Mouse (Mus musculus) liver, adult (tissue): ENCODE results near the gene Adamts13.

Source experiments
- GATA4 ChIP-seq: IDR thresholded peaks from 2 replicates; pipeline ENCODE4 v1.6.1; 2014; ENCODE audit warnings: mild to moderate bottlenecking, low read length; ENCODE audit not compliant: insufficient replicate concordance

The Adamts13 gene

DNA sequence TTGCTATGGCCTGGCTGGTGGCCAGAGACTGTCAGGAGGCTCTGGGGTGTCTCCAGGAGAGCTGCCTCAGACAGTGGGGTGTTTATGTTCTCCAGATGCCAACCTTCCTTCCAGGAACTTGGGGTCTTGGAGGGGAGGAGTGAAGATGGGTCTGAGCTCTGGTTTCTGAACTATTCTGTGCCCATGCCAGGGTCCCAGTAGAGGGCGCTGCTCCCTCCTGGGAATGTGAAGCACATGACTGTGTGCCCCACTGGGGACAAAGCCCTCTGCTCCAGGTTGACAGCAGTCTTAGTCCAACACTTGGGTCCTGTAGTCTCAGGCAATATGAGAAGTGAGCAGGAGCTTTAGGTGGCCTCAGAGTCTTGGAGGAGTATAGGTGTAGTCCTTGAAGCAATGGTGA, 66.1 kb downstream of the Adamts13 start:
- TF ChIP-seq GATA4, result no peak

DNA sequence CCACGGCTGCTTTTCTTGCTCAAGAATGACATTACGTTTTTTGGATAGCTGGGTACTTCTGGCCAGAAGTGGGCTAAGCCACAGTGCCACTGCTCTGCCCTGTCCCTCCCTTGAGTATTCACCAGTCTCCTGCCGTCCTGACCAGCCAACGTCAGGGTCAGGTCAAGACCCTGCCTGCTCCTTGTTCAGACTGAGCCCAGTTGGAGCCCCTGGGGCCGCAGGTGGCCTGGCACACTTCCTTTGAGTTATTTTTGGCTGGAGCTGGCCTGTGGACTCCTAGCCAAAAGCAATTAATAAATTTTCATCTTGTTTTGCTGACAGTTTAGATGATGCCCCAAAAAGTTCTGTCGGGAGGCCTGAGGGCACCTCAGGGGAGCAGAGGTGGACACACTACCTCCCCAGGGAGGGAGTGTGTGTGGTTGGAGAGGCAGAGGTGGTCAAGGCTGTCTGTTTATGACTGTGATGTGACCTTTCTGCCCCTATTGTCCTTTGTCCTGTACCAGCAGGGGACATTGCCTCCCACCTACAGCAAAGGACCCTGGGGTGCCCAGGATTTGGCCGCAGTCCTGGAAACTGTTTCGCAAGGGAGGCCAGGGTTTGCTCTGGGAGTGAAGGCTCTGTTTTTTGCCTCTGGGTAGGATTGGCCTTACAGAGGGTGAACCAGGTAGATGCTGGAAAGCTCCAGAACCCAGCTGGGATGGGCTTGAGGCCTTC, 69.1 kb downstream of the Adamts13 start:
- TF ChIP-seq GATA4, result no peak

DNA sequence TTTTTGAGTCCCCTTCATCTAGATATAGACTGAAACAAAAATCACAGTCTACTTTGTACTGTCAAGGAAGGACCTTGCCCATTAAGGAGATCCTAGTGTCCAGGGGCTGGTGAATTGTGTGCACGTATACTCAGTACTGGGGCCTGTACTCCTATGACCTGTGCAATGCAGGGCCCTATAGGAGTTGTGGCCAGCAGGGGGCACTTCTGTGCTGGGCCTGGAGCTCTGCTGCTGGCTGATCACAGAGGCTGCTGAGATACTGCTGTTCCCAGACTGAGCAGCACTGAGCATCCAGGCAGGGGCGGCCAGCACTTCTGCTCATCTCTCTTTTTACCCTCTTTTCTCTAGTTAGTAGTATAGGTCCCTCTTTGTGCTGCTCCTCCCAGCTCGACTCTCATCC, 70.2 kb downstream of the Adamts13 start:
- no peak for TF ChIP-seq GATA4

DNA sequence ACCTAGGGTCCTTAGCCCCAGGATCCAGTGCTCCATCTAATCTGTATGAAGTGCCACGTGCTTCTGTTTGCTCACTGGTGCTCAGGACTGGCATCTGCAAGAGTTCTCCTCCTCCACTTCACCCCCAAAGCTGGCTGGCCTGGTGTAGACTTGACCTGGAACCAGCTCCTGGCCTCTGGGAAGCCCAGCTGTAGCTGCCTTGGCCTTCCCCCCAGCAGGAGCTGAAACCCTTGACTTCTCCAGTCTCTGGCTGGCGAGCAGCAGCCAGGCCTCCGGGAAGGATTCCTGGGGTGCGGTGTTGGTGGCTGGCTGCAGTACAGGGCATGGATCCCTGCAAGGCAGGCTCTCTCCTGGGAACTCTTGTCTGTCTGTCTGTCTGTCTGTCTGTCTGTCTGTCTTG, 71.0 kb downstream of the Adamts13 start:
- TF ChIP-seq GATA4, result no peak

DNA sequence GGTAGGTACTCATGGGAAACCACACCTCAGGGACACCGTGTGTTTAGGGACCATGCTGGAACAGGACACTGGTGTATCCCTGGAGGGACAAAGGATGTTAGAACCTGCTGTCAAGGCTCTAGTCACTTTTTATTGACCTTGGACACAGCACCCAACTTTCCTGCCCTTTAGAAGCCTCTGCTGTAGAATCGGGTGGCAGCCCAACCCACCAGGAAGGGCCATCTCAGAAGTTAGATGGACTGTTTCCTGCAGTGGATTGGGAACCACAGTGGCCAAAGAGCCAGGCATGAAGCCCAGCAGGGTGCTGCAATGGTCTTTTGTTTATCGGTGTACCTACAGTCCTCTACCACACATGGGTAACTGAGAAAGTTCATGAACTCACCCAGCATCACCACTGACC, 71.4 kb downstream of the Adamts13 start:
- no peak for TF ChIP-seq GATA4

DNA sequence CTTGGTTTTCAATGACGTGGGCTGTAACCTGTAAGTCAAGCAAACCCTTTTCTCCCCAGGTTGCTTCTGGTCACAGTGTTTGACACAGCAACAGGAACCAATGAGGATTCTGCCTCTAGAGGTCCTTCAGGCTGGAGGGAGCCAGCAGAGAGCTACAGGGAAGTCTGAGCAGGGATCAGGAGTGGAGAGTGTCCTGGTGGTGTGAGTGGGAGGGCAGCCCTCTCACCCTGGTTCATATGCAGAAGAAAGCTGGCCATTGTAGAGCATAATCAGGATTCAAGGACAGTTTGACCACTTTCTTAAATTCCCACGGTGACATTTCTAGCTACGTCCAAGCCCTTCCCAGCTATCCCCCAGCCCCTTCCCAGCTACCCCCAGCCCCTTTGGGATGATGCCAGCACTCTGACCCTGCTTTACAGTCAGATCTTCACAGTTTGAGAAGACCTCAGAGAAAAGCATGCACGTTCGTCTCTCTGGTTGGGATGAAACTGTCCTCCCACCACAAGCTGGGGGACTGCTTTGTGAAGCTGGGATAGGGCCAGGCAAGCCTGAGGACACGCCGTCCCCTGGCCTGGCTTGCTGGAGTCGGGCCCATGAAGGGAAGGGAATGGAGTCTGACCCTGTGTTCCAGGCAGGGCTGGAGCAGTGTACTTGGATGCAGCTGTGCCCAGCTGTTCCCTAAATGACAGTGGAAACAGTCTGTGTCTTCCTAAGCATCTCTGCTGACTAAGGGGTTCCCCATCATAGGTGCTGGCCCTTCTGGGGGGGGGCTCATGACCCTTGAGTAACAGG, 73.0 kb downstream of the Adamts13 start:
- TF ChIP-seq GATA4, result no peak

DNA sequence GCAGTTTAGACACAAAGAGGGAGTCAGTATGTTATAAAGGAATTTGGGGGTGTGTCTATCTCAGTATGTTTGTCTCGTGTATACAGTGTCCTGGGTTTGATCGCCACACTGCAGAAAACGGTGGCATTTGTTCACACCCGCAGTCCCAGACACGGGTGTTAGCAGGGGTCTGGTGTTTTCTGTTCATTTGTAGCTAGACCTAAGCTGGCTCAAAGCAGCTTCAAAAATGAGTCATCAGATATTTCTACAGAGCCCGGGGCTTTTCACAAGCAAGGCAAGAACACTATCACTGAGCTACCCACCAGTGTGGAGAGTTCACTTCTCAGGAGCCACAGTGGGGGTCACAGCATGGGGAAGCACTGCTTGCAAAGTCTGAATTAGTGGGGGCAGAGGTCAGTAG, 76.2 kb downstream of the Adamts13 start:
- TF ChIP-seq GATA4, result no peak

DNA sequence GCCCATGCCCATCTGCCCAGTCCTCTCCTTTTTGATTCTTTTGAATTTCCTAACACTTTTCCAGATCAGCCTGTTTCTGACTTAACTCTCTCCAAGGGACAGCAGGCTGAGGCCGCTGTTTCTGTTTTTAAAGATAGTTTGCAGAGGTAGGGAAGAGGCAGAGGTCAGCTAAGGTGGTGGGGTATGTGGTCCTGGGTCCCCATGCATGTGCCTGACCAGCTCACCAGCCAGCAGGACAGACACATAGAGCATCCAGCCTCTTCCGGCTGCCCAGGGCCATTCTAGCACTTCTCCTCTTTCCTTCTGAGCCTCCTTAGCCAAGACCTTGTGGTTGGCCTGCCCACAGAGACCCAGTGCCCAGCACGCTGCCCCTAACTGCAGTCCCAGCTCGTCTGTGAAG, 85.0 kb downstream of the Adamts13 start:
- no peak for TF ChIP-seq GATA4

DNA sequence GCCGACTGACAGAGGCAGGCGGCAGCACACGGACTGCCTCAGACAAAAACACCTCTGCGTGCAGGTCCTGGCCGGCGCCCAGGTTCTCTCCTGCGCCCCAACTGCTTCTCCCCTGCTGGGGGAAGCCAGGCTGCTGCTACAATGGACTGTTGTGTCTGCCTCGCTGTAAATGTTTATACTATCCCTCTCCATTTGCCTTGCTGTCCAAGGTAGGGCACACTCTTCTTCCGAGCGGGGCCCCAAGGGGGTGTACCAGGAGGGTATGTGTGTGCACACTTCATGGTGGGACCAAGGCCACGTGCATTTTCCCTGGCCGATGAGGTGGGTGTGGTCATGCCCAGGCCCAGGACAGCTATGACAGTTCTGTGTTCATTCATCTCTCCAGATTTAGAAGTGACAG, 85.5 kb downstream of the Adamts13 start:
- no peak for TF ChIP-seq GATA4

DNA sequence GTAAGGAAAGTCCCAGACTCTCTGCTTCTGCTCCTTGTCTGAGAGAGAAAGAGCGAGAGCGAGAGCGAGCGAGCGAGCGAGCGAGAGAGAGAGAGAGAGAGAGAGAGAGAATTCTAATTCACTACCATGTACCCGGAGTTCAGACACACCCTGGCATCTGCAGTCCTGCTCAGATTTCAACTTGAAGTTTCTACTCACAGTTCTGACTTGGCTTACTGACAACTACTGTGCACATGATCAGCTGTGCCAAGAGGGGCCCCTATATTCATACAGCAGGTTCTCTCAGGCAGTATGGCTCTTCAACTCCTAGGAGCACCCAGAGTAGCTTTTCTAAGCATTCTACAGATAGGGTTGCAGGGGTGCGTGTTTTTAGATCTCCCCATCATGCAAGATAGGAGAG, 86.0 kb downstream of the Adamts13 start:
- TF ChIP-seq GATA4, result no peak
